Mouse (Mus musculus) ZHBTc4 (cell line): ENCODE data around the gene Tcf7l2.
A peak's percentile ranks its signal among the peaks of the same experiment; 100 is the strongest.

Source experiments
- DNase-seq: peaks from one replicate; pipeline ENCODE4 v3.0.0-alpha.2; 2011; ENCODE audit warnings: low read depth, low spot score

Gene Tcf7l2

DNA sequence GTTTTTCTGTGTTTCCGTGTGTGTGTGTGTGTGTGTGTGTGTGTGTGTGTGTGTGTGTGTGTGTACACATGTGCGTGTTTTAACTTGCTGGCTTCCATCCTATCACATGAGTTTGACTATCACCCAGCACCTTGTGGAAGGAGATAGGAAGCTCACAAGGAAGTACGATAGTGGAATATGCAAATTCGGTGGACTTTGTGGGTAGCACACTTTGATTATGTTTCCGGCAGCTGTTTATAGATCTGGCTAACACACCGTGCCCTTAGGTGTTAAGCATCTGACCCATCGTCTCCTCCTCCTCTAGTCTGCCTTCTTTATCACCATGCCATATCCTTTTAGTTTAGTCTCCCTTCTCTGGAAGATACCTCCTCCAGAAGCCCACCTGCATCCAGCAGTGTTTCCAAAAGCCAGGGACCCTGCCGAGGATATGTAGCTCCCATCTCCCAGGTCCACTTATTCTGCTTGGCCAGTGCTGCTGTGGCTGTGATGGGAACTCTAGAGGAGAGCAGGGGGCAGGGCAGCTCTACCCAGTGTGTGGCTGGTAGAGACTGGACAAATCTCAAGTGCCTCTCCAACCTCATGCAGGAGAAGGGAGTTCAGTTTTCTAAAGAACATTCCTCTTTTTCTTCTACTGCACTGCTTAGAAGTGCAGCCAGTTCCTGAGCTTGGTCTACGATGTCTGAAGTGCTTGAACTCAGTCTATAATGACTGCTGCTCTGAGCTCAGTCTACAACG is 118.6 kb downstream of the Tcf7l2 start:
- no peak for DNase-seq

GRCm38 (mm10) chr19:55861746-55862145 is 120.1 kb downstream of the Tcf7l2 start:
- no peak for DNase-seq

DNA sequence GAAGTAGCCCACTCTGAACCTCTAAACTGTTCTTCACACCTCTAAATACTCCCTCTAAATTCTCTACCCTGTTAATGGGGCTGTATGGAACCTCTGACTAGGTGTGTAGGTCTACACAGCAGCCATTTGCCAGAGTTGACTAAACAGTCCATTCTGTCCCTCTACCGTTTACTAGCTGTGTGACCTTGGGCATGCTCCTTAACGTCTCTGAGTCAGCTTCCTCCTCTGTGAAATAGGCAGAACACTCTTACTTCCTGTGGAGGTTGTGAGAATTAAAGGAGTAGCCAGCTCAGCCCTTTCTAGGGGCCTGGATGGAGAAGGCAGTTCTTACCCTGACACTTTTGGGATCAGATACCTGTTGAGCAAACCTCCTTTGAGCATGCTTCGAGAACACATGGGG is 120.9 kb downstream of the Tcf7l2 start:
- no peak for DNase-seq

DNA sequence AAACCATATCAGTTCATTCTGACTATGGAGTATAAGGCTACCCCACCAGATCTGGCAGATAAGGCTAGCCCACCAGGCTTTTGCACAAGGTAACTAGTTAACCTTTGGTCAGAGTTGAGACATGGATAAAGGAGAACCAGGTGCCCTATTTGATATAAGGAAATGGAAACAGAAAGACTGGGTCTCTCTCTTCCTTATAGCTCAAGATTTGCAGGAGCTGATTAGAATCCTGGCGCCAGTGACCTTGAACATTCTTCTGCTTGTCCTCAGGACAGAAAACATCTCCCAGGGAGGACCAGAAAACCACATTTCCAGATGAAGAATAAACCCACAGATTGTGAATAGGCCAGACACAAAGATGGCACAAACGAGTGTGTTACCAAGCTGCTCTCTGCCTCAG is 123.4 kb downstream of the Tcf7l2 start:
- no peak for DNase-seq

- no peak for DNase-seq
These were observed 124.4 kb downstream of the Tcf7l2 start for GRCm38 (mm10) chr19:55865774-55866578.

DNA sequence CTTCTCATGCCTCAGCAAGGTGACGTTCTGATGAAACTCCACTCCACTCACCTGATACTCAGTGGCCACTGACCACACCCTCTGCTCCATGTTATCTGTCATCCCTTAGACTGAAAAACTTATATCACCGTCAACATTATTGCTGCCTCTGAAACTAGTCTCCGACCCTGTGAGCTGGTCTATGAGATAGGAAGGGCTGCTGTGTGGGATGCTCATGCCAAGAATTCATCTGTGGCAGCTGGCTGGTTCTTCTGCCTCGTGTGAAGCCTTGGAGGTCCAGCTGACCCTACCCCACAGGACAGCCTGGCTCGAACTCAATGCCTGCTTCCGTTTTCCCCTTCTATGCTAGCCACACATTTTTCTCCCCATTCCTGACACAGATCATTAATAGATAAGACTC is 125.6 kb downstream of the Tcf7l2 start:
- DNase-seq = no peak

DNA sequence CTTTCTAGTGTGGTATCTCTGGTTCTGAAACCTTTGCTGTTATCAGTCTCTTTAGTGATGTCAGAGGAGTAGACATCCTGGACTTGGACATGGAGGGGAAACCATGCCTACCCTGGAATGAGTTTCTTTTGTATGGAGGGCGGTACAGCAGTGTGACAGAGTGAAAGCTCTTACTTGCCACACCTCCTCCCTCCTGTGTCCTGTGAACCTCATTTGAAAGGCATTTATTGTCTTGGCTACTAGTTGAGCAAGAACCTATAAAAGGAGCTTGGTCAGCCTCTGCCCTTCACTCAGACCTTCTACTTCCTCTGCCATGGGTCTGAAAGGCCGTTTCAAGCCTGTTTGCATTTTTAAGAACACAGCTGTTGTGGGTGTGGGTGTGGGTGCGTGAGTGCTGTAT is 126.3 kb downstream of the Tcf7l2 start:
- peak; percentile 51 for DNase-seq

DNA sequence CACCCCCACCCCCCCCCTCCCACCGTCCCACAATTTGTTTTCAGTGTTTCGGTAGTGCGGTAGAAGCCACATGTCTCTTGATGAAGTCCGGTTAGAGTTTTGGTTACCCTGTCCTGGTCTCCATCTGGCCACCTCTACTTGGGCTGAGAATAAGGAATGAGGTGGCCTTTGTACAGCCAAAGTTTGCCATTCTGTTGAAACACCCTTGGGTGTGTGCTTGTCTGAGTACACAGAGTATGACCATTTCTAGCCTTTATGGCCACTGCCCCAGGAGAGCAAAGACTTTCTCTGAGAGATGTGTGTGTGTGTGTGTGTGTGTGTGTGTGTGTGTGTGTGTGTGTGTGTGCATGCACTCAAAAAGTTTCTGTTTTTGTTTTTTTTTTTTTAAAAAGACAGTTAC is 127.0 kb downstream of the Tcf7l2 start:
- no peak for DNase-seq

GRCm38 (mm10) chr19:55870825-55871224 is 129.2 kb downstream of the Tcf7l2 start:
- peak; percentile 19 for DNase-seq

GRCm38 (mm10) chr19:55871496-55871895 is 129.9 kb downstream of the Tcf7l2 start:
- no peak for DNase-seq

GRCm38 (mm10) chr19:55873221-55873620 is 131.6 kb downstream of the Tcf7l2 start:
- DNase-seq = no peak

- DNase-seq = no peak
These were observed 134.9 kb downstream of the Tcf7l2 start for GRCm38 (mm10) chr19:55876501-55876900.

DNA sequence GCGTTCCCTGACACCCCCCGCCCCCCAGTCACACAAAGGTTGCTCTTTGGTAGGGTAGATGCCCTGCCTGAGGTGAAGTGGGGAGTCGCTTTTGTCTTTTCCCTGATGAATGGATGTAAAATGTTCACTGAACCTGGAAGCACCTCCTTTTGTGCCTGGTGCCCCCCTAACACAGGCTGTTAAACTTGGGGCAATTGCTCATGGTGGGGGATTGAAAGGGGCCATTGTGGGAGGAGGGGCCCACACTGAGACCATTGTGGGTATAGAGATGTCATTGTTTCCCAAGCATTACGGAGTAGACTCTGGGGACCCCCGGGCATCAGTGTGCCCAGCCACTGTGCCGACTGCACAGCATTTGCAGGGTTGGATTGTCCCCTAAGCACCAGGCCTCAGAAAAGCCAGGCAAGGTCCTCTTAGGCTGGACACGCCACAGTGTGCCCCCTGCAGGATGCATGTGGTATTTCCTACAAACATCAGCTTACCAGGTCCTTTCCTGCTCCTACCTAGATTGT is 135.8 kb downstream of the Tcf7l2 start:
- peak; percentile 72 for DNase-seq

- DNase-seq = no peak
These were observed 139.2 kb downstream of the Tcf7l2 start for GRCm38 (mm10) chr19:55880664-55881359.

GRCm38 (mm10) chr19:55886536-55886935 is 144.9 kb downstream of the Tcf7l2 start:
- DNase-seq = peak; percentile 59

DNA sequence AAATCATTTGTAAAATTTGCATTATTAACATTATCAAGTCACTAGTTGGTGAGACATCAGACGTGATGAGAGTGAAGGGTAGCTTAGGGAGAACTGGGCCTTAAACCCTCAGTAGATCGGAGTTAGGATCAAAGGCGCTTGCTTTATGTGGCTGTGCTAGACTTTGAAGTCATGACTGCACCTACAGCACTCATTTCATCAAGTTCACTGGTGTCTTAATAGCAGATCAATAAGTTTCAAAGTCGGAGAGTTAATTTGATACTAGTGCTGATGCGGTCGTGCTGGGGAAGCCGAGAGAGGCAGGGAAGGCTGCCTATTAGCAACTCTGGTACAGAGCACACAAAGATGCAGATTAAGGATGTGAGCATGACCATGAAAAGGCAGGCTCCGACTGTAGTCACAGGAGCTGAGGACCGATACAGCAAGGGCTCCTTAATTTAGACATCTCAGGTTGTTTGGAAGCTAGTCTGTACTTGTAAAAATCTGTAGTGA is 150.1 kb downstream of the Tcf7l2 start:
- DNase-seq = no peak

- no peak for DNase-seq
These were observed 151.9 kb downstream of the Tcf7l2 start for GRCm38 (mm10) chr19:55893557-55893956.

GRCm38 (mm10) chr19:55894396-55894795 is 152.8 kb downstream of the Tcf7l2 start:
- no peak for DNase-seq

GRCm38 (mm10) chr19:55895317-55895716 is 153.7 kb downstream of the Tcf7l2 start:
- DNase-seq = peak; percentile 51

DNA sequence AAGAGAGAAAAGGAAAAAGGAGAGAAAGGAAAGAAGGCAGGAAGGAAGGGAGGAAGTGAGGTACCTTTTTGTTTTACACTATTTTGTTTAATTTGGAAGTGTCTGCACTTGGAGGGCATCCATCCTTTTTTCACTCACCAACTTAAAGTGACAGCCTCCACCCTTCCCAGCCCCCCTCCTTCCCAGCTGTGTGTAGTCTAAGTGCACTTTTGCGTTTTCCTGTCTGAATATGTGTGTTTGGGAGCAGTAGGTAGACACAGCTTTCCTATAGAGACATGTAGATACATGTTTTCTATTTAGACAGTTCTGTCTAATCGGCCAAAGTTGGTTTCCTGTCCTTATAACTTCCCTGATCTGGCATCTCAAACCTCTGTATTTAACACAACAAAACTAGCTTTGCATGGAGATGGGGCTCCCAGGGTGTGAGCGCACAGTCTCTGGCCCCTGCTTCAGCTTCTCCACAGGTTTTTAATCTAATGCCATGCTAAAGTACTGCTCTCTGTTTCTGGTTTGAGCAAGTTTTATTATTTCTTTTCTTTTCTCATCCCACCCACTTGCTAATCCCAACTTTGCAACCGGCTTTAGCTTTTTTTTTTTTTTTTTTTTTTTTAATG is 154.3 kb downstream of the Tcf7l2 start:
- DNase-seq = peak; percentile 59

GRCm38 (mm10) chr19:55896629-55897028 is 155.0 kb downstream of the Tcf7l2 start:
- DNase-seq = no peak
